Mouse (Mus musculus) G1E (cell line): ENCODE results near the gene Gab2.

Source experiments
- CTCF ChIP-seq: IDR thresholded peaks from 2 replicates; pipeline ENCODE4 v1.5.1; 2012; ENCODE audit warnings: low read depth, low read length, inconsistent platforms, mixed read lengths
- GATA1 ChIP-seq: IDR thresholded peaks from 2 replicates; pipeline ENCODE4 v1.6.1; 2012; ENCODE audit warnings: borderline replicate concordance, low read length, inconsistent platforms, mixed read lengths
- TAL1 ChIP-seq: conservative IDR thresholded peaks from 2 replicates; pipeline ENCODE4 v1.6.1; 2012; ENCODE audit warnings: low read depth, low read length, inconsistent platforms, mixed read lengths

DNA sequence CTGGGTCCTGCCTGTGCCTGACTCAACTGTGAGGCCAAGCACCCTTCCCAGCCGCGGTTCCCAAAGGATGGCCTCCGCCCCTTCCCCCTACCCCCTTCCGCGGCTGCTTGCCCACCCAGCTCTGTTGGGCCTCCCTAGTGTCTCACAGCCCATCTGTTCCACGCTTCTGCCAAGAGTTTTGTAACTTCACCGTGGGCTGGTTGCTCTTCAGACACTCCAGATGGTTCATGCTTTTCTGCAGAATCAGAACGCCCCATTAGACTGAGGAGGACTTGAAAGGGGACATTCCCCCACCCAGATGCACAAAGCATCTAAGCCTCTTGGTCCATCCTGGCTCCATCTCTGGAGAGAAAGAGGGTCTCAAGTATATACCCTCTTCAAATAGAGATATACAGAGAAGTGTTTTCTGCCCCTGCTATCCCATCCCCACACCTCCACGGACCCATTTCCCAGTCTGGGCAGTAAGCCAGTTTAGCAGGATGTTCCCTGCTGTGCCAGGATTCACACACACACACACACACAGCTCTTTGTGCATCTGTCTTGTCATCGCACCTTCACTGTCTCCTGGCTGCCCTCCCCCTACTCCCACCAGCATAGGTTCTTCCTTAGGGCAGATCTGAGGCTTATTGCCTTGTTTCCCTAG, 264.0 kb downstream of the Gab2 start:
- TF ChIP-seq CTCF: no peak
- TF ChIP-seq GATA1: no peak
- no peak for TF ChIP-seq TAL1
